ENCODE assay signal across 13 mouse cellular contexts in genomic region chr1:179054385-179055116, GRCm38 (mm10).
DNase-seq lines count a peak whose midpoint lies in the region; ATAC-seq and TF ChIP-seq lines count a peak whose summit lies in the region.
"Had no signal": no experiment of that assay in that cellular context is flagged by ENCODE, and none has a peak within 500 bp of the region (broad histone marks: within the 10 kb centered on the region; RNA-seq: fewer than 3 reads in every experiment).

No protein-coding gene starts in this region.

- 54% methylated on average over 7 of the region's 7 CpGs for WGBS in heart, embryonic 15.5 days
- WGBS in kidney, embryonic 14.5 days, result 43% methylated on average over 7 of the region's 7 CpGs
- 79% methylated on average over 7 of the region's 7 CpGs for WGBS in midbrain, embryonic 16.5 days
- WGBS in forebrain, postnatal 0 days, result 57% methylated on average over 7 of the region's 7 CpGs

- H3K36me3 ChIP-seq in heart, embryonic 15.5 days, result no peaks in the 10 kb centered on the region
- H3K36me3 ChIP-seq in kidney, embryonic 14.5 days (ENCODE audit: control insufficient read depth, insufficient read depth, low read length), result no peaks in the 10 kb centered on the region
- no peaks in the 10 kb centered on the region for H3K36me3 ChIP-seq in midbrain, embryonic 16.5 days (ENCODE audit: control insufficient read depth, insufficient read depth, low read length)
- H3K36me3 ChIP-seq in forebrain, postnatal 0 days (ENCODE audit: insufficient read depth), result no peaks in the 10 kb centered on the region
- H3K36me3 ChIP-seq: embryonic facial prominence, embryonic 15.5 days; intestine, embryonic 15.5 days had no signal

- H3K4me2 ChIP-seq in heart, embryonic 15.5 days, result no peak overlapping the region
- no peak overlapping the region for H3K4me2 ChIP-seq in kidney, embryonic 14.5 days (replicated peaks; ENCODE audit: low read depth, low read length)
- H3K4me2 ChIP-seq in midbrain, embryonic 16.5 days (ENCODE audit: low read length), result no peak overlapping the region
- no peak overlapping the region for H3K4me2 ChIP-seq in forebrain, postnatal 0 days (ENCODE audit: low read depth)
- H3K4me2 ChIP-seq: embryonic facial prominence, embryonic 15.5 days; intestine, embryonic 15.5 days had no signal

- 0 out of 2 replicates have a peak overlapping the region, but pooled peaks have one; percentile 20 for H3K27ac ChIP-seq in heart, embryonic 15.5 days
- H3K27ac ChIP-seq in kidney, embryonic 14.5 days (ENCODE audit: low read depth, low read length), result no peak overlapping the region; the same call in 1 of the 2 replicates
- no peak overlapping the region for H3K27ac ChIP-seq in midbrain, embryonic 16.5 days (ENCODE audit: low read length)
- H3K27ac ChIP-seq in forebrain, postnatal 0 days (ENCODE audit: low read depth, low read length), result no peak overlapping the region
- H3K27ac ChIP-seq: embryonic facial prominence, embryonic 15.5 days; intestine, embryonic 15.5 days; macrophage had no signal

- ATAC-seq in heart, embryonic 15.5 days (replicated peaks; ENCODE audit: insufficient number of reproducible peaks, insufficient read depth, low FRiP score, low read depth), result peak; percentile 72; the same call in 1 of the 2 replicates
- ATAC-seq in Patski, result peak; percentile 86
- peak; percentile 79; the same call in 1 of the 2 replicates for ATAC-seq in kidney, embryonic 14.5 days (ENCODE audit: low FRiP score, low TSS enrichment)
- peak; percentile 37; the same call in 1 of the 2 replicates for ATAC-seq in megakaryocyte, adult 5-6 weeks (ENCODE audit: poor library complexity, severe bottlenecking)
- ATAC-seq in midbrain, embryonic 16.5 days, result no peak
- ATAC-seq in forebrain, postnatal 0 days, result no peak
- ATAC-seq: intestine, embryonic 15.5 days had no signal

- H3K4me1 ChIP-seq in heart, embryonic 15.5 days (replicated peaks), result peaks cover 12% of the 10 kb centered on the region
- peaks cover 12% of the 10 kb centered on the region for H3K4me1 ChIP-seq in kidney, embryonic 14.5 days (ENCODE audit: control insufficient read depth, insufficient read depth, low read length)
- H3K4me1 ChIP-seq in midbrain, embryonic 16.5 days (ENCODE audit: control insufficient read depth, insufficient read depth, low read length), result no peaks in the 10 kb centered on the region
- H3K4me1 ChIP-seq in forebrain, postnatal 0 days (ENCODE audit: insufficient read depth), result no peaks in the 10 kb centered on the region

- H3K27me3 ChIP-seq in heart, embryonic 15.5 days, result no peaks in the 10 kb centered on the region
- H3K27me3 ChIP-seq in Patski, result no peaks in the 10 kb centered on the region
- H3K27me3 ChIP-seq in kidney, embryonic 14.5 days (ENCODE audit: control insufficient read depth, insufficient read depth, low read length), result no peaks in the 10 kb centered on the region
- H3K27me3 ChIP-seq in midbrain, embryonic 16.5 days (ENCODE audit: control insufficient read depth, insufficient read depth, low read depth, low read length), result no peaks in the 10 kb centered on the region; the same call in 1 of the 2 replicates
- H3K27me3 ChIP-seq in forebrain, postnatal 0 days (ENCODE audit: insufficient read depth, low read length), result no peaks in the 10 kb centered on the region
- H3K27me3 ChIP-seq: embryonic facial prominence, embryonic 15.5 days; intestine, embryonic 15.5 days had no signal

- DNase-seq in heart, postnatal 4 days, result no peak
- no peak for DNase-seq in Patski (ENCODE audit: low read depth, low spot score)
- no peak for DNase-seq in forebrain, postnatal 0 days
- DNase-seq in thymus, postnatal 14 days, result no peak
- DNase-seq: cerebellum, adult 11 months; right cerebral cortex, postnatal 4 days had no signal

- TF ChIP-seq CTCF in Patski (IDR thresholded peaks at IDR 0.05), result no peak
- no peak for TF ChIP-seq CTCF in forebrain, postnatal 0 days (IDR thresholded peaks at IDR 0.05; ENCODE audit: low read depth)

- POLR2A ChIA-PET in Patski (lab: Charles Lee), result interaction anchor here (0.5 to 1.4 kb wide), 2 partner anchors 29 to 32 kb away, joined by 3 read pairs; no protein-coding TSS in a partner anchor

- no peak overlapping the region for H3K9ac ChIP-seq in heart, embryonic 15.5 days
- no peak overlapping the region for H3K9ac ChIP-seq in kidney, embryonic 14.5 days (ENCODE audit: low read depth, low read length)
- no peak overlapping the region for H3K9ac ChIP-seq in midbrain, embryonic 16.5 days (ENCODE audit: low read depth, low read length)
- no peak overlapping the region for H3K9ac ChIP-seq in forebrain, postnatal 0 days
- H3K9ac ChIP-seq: embryonic facial prominence, embryonic 15.5 days; intestine, embryonic 15.5 days had no signal

- CTCF ChIA-PET in Patski (lab: Charles Lee), result interaction anchor here (1.7 kb wide), 1 partner anchor 9 kb away, joined by 4 read pairs; no protein-coding TSS in a partner anchor

- in situ Hi-C loops in Patski (cut with MboI; ENCODE audit: low pct_unique_long_range_greater_than_20kb), result loop anchor here (5.0 to 10.0 kb wide), 2 partner anchors 300 to 452 kb away; no protein-coding TSS in a partner anchor

- H3K4me3 ChIP-seq in heart, embryonic 15.5 days, result no peak overlapping the region
- H3K4me3 ChIP-seq in kidney, embryonic 14.5 days (ENCODE audit: low read length), result no peak overlapping the region
- H3K4me3 ChIP-seq in midbrain, embryonic 16.5 days (ENCODE audit: low read depth, low read length), result no peak overlapping the region
- no peak overlapping the region for H3K4me3 ChIP-seq in forebrain, postnatal 0 days (ENCODE audit: low read depth, low read length)
- H3K4me3 ChIP-seq: embryonic facial prominence, embryonic 15.5 days; intestine, embryonic 15.5 days had no signal

- no peaks in the 10 kb centered on the region for H3K9me3 ChIP-seq in heart, embryonic 15.5 days (replicated peaks)
- no peaks in the 10 kb centered on the region for H3K9me3 ChIP-seq in kidney, embryonic 14.5 days (ENCODE audit: control insufficient read depth, low read length)
- no peaks in the 10 kb centered on the region for H3K9me3 ChIP-seq in midbrain, embryonic 16.5 days (replicated peaks; ENCODE audit: control insufficient read depth, low read length, poor library complexity, severe bottlenecking)
- H3K9me3 ChIP-seq in forebrain, postnatal 0 days (ENCODE audit: low read length), result no peaks in the 10 kb centered on the region
- H3K9me3 ChIP-seq: embryonic facial prominence, embryonic 15.5 days; intestine, embryonic 15.5 days had no signal

Comparison
In these comparisons a context has a peak if more than half of its experiments do, and no peak if none do; other contexts are left out.
1. ATAC-seq: peak in heart, embryonic 15.5 days (single experiment), Patski (single experiment), kidney, embryonic 14.5 days (single experiment) and megakaryocyte, adult 5-6 weeks (single experiment); none in midbrain, embryonic 16.5 days (single experiment) and forebrain, postnatal 0 days (single experiment).